Mouse (Mus musculus): ENCODE results near the gene Tmem41a. TPM values are rescaled to one million over a fixed set of nuclear protein-coding genes. Genes with fewer than 3 reads are reported as not detected.
"Not testable (repeated sequence)": the region's sequence is repeated elsewhere in the genome, so short reads cannot be mapped to it uniquely, and the experiment has no call there.

Tmem41a gene
- 28.9 and 30.4 TPM in 2 replicates for polyA plus RNA-seq (2015; fragmentation: Nextera tagmentation; extraction: Ambion mirVana)

GRCm38 (mm10) chr16:21946761-21947715, at the start of gene Tmem41a:
Tmem41a (minus strand) TSS chr16:21947552.
- H3K4me1 ChIP-seq = peaks cover 10% of the 10 kb centered on the region
- H3K4me3 ChIP-seq = peak within 1 kb of the TSS; percentile 77
- no peaks in the 10 kb centered on the region for H3K36me3 ChIP-seq
- H3K27me3 ChIP-seq = no peaks in the 10 kb centered on the region
- H3K9ac ChIP-seq (replicated peaks) = peak within 1 kb of the TSS; percentile 75
- H3K9me3 ChIP-seq = no peaks in the 10 kb centered on the region
- WGBS = 1% methylated on average over 63 of the region's 63 CpGs
- peak within 1 kb of the TSS; percentile 84 for H3K4me2 ChIP-seq (replicated peaks)
- ATAC-seq (replicated peaks) = peak; percentile 97
- H3K27ac ChIP-seq (replicated peaks) = peak within 1 kb of the TSS; percentile 67

- H3K27ac ChIP-seq (replicated peaks) = no peak overlapping the region
- H3K4me2 ChIP-seq (replicated peaks) = no peak overlapping the region
- no peak for ATAC-seq (replicated peaks)
- no peaks in the 10 kb centered on the region for H3K36me3 ChIP-seq
- 76% methylated on average over 4 of the region's 4 CpGs for WGBS
- no peak overlapping the region for H3K4me3 ChIP-seq
- H3K9me3 ChIP-seq = no peaks in the 10 kb centered on the region
- H3K27me3 ChIP-seq = no peaks in the 10 kb centered on the region
- no peak overlapping the region for H3K9ac ChIP-seq (replicated peaks)
- H3K4me1 ChIP-seq = peaks cover 7% of the 10 kb centered on the region
Measured at GRCm38 (mm10) chr16:21996402-21996801, 49.0 kb upstream of the Tmem41a start.

- 0 out of 2 replicates have a peak, but pooled peaks have one; percentile 51 for ATAC-seq (replicated peaks)
- peak within 1 kb of the TSS; percentile 31 for H3K9ac ChIP-seq (replicated peaks)
- 3% methylated on average over 16 of the region's 16 CpGs for WGBS
- H3K4me1 ChIP-seq = peaks cover 7% of the 10 kb centered on the region
- H3K4me2 ChIP-seq (replicated peaks) = peak within 1 kb of the TSS; percentile 47
- no peak within 1 kb of the TSS for H3K27ac ChIP-seq (replicated peaks)
- H3K4me3 ChIP-seq = peak within 1 kb of the TSS; percentile 30
- H3K27me3 ChIP-seq = no peaks in the 10 kb centered on the region
- no peaks in the 10 kb centered on the region for H3K9me3 ChIP-seq
- no peaks in the 10 kb centered on the region for H3K36me3 ChIP-seq
Measured at GRCm38 (mm10) chr16:21995304-21995703, 48.0 kb upstream of the Tmem41a start, which contains the start of gene Liph. Liph (minus strand) TSS chr16:21995663.

GRCm38 (mm10) chr16:21991774-21992173, 44.4 kb upstream of the Tmem41a start:
- no peak overlapping the region for H3K4me3 ChIP-seq
- H3K27ac ChIP-seq (replicated peaks) = no peak overlapping the region
- H3K36me3 ChIP-seq = no peaks in the 10 kb centered on the region
- ATAC-seq (replicated peaks) = no peak
- H3K9ac ChIP-seq (replicated peaks) = no peak overlapping the region
- peaks cover 7% of the 10 kb centered on the region for H3K4me1 ChIP-seq
- H3K27me3 ChIP-seq = no peaks in the 10 kb centered on the region
- WGBS = 91% methylated on average over 2 of the region's 2 CpGs
- no peak overlapping the region for H3K4me2 ChIP-seq (replicated peaks)
- no peaks in the 10 kb centered on the region for H3K9me3 ChIP-seq

- H3K4me3 ChIP-seq; H3K36me3 ChIP-seq; H3K27me3 ChIP-seq; H3K4me1 ChIP-seq; H3K9me3 ChIP-seq; H3K27ac ChIP-seq (replicated peaks); ATAC-seq (replicated peaks); H3K4me2 ChIP-seq (replicated peaks); H3K9ac ChIP-seq (replicated peaks): not testable (repeated sequence)
Measured at GRCm38 (mm10) chr16:21990893-21991292, 43.5 kb upstream of the Tmem41a start.

GRCm38 (mm10) chr16:21987956-21988355, 40.6 kb upstream of the Tmem41a start:
- H3K9ac ChIP-seq (replicated peaks) = no peak overlapping the region
- no peak overlapping the region for H3K4me2 ChIP-seq (replicated peaks)
- no peak overlapping the region for H3K4me3 ChIP-seq
- ATAC-seq (replicated peaks) = no peak
- H3K4me1 ChIP-seq = no peaks in the 10 kb centered on the region
- no peaks in the 10 kb centered on the region for H3K27me3 ChIP-seq
- H3K9me3 ChIP-seq = no peaks in the 10 kb centered on the region
- 77% methylated on average over 5 of the region's 5 CpGs for WGBS
- no peak overlapping the region for H3K27ac ChIP-seq (replicated peaks)
- H3K36me3 ChIP-seq = no peaks in the 10 kb centered on the region

- 55% methylated on average over 3 of the region's 3 CpGs for WGBS
Measured at GRCm38 (mm10) chr16:21986191-21986590, 38.8 kb upstream of the Tmem41a start.

GRCm38 (mm10) chr16:21984091-21984490, 36.7 kb upstream of the Tmem41a start:
- ATAC-seq (replicated peaks) = no peak

More at GRCm38 (mm10) chr16:21986191-21986590, 38.8 kb upstream of the Tmem41a start:
- no peaks in the 10 kb centered on the region for H3K4me1 ChIP-seq
- no peak for ATAC-seq (replicated peaks)
- no peak overlapping the region for H3K4me3 ChIP-seq
- H3K9ac ChIP-seq (replicated peaks) = no peak overlapping the region
- no peaks in the 10 kb centered on the region for H3K9me3 ChIP-seq
- no peak overlapping the region for H3K27ac ChIP-seq (replicated peaks)
- no peaks in the 10 kb centered on the region for H3K27me3 ChIP-seq
- no peaks in the 10 kb centered on the region for H3K36me3 ChIP-seq
- no peak overlapping the region for H3K4me2 ChIP-seq (replicated peaks)

GRCm38 (mm10) chr16:21983581-21983980, 36.2 kb upstream of the Tmem41a start:
- no peak overlapping the region for H3K9ac ChIP-seq (replicated peaks)
- WGBS = 94% methylated on average over 4 of the region's 4 CpGs
- ATAC-seq (replicated peaks) = no peak

More at GRCm38 (mm10) chr16:21984091-21984490, 36.7 kb upstream of the Tmem41a start:
- H3K4me2 ChIP-seq (replicated peaks) = no peak overlapping the region
- no peaks in the 10 kb centered on the region for H3K36me3 ChIP-seq
- no peaks in the 10 kb centered on the region for H3K9me3 ChIP-seq
- no peaks in the 10 kb centered on the region for H3K4me1 ChIP-seq
- H3K27me3 ChIP-seq = no peaks in the 10 kb centered on the region
- WGBS = 87% methylated on average over 12 of the region's 12 CpGs
- no peak overlapping the region for H3K4me3 ChIP-seq
- H3K9ac ChIP-seq (replicated peaks) = no peak overlapping the region
- H3K27ac ChIP-seq (replicated peaks) = no peak overlapping the region

GRCm38 (mm10) chr16:21983146-21983545, 35.8 kb upstream of the Tmem41a start:
- Histone ChIP-seq H3K27ac (replicated peaks) (no peak overlapping the region), H3K27me3 (no peaks in the 10 kb centered on the region), H3K4me2 (replicated peaks) (no peak overlapping the region), H3K36me3 (no peaks in the 10 kb centered on the region), H3K9me3 (no peaks in the 10 kb centered on the region), H3K4me1 (no peaks in the 10 kb centered on the region), H3K9ac (replicated peaks) (no peak overlapping the region), H3K4me3 (no peak overlapping the region)
- WGBS = 94% methylated on average over 9 of the region's 9 CpGs
- no peak for ATAC-seq (replicated peaks)

More at GRCm38 (mm10) chr16:21983581-21983980, 36.2 kb upstream of the Tmem41a start:
- H3K4me1 ChIP-seq = no peaks in the 10 kb centered on the region
- H3K27ac ChIP-seq (replicated peaks) = no peak overlapping the region
- no peaks in the 10 kb centered on the region for H3K27me3 ChIP-seq
- no peaks in the 10 kb centered on the region for H3K9me3 ChIP-seq
- H3K4me2 ChIP-seq (replicated peaks) = no peak overlapping the region
- no peak overlapping the region for H3K4me3 ChIP-seq
- no peaks in the 10 kb centered on the region for H3K36me3 ChIP-seq

- Histone ChIP-seq H3K36me3 (no peaks in the 10 kb centered on the region), H3K27me3 (no peaks in the 10 kb centered on the region), H3K9me3 (no peaks in the 10 kb centered on the region), H3K4me1 (peaks cover 6% of the 10 kb centered on the region; the same call in 1 of the 2 replicates), H3K27ac (replicated peaks) (no peak overlapping the region), H3K9ac (replicated peaks) (no peak overlapping the region), H3K4me2 (replicated peaks) (no peak overlapping the region), H3K4me3 (no peak overlapping the region)
- 80% methylated on average over 5 of the region's 5 CpGs for WGBS
- no peak for ATAC-seq (replicated peaks)
Measured at GRCm38 (mm10) chr16:21977347-21977746, 30.0 kb upstream of the Tmem41a start.

GRCm38 (mm10) chr16:21976203-21976602, 28.9 kb upstream of the Tmem41a start:
- Histone ChIP-seq H3K36me3 (no peaks in the 10 kb centered on the region), H3K27me3 (no peaks in the 10 kb centered on the region), H3K4me1 (peaks cover 6% of the 10 kb centered on the region; the same call in 1 of the 2 replicates), H3K4me3 (no peak overlapping the region), H3K9me3 (no peaks in the 10 kb centered on the region), H3K4me2 (replicated peaks) (peak overlapping the region; percentile 20), H3K27ac (replicated peaks) (no peak overlapping the region), H3K9ac (replicated peaks) (no peak overlapping the region)
- ATAC-seq (replicated peaks) = no peak
- 2% methylated on average over 16 of the region's 16 CpGs for WGBS
